ENCODE assay signal across 26 mouse cellular contexts in genomic region chr8:46411877-46412625, GRCm38 (mm10). TPM values are rescaled to one million over a fixed set of nuclear protein-coding genes. Genes with fewer than 3 reads are reported as not detected.
A peak's percentile ranks its signal among the peaks of the same experiment; 100 is the strongest.
DNase-seq lines count a peak whose midpoint lies in the region; ATAC-seq and TF ChIP-seq lines count a peak whose summit lies in the region.
"Had no signal": no experiment of that assay in that cellular context is flagged by ENCODE, and none has a peak within 500 bp of the region (broad histone marks: within the 10 kb centered on the region; RNA-seq: fewer than 3 reads in every experiment).

No protein-coding gene starts in this region.

- peaks cover 2% of the 10 kb centered on the region; the same call in 1 of the 2 replicates for H3K36me3 ChIP-seq in heart, adult 2 months (ENCODE audit: control insufficient read depth, insufficient read depth, low read length)
- H3K36me3 ChIP-seq in liver, postnatal 0 days (replicated peaks; ENCODE audit: insufficient read depth, low read length), result no peaks in the 10 kb centered on the region
- H3K36me3 ChIP-seq in liver, embryonic 12.5 days, result no peaks in the 10 kb centered on the region
- H3K36me3 ChIP-seq: embryonic facial prominence, embryonic 12.5 days; embryonic facial prominence, embryonic 15.5 days had no signal

- peak overlapping the region; percentile 85 for H3K27ac ChIP-seq in heart, adult 2 months
- no peak overlapping the region for H3K27ac ChIP-seq in liver, postnatal 0 days (ENCODE audit: low read depth)
- no peak overlapping the region for H3K27ac ChIP-seq in liver, embryonic 12.5 days
- H3K27ac ChIP-seq: embryonic facial prominence, embryonic 12.5 days; embryonic facial prominence, embryonic 15.5 days; hindbrain, embryonic 14.5 days; hindbrain, postnatal 0 days had no signal

- H3K27me3 ChIP-seq in heart, adult 2 months (ENCODE audit: control insufficient read depth, insufficient read depth, low read length), result no peaks in the 10 kb centered on the region
- no peaks in the 10 kb centered on the region for H3K27me3 ChIP-seq in liver, postnatal 0 days (ENCODE audit: insufficient read depth, low read length)
- H3K27me3 ChIP-seq in liver, embryonic 12.5 days (replicated peaks), result no peaks in the 10 kb centered on the region
- H3K27me3 ChIP-seq: embryonic facial prominence, embryonic 12.5 days; embryonic facial prominence, embryonic 15.5 days had no signal

- H3K9me3 ChIP-seq in liver, postnatal 0 days (ENCODE audit: low read length), result no peaks in the 10 kb centered on the region
- 0 out of 2 replicates have a peak, but pooled peaks cover 4% of the 10 kb centered on the region for H3K9me3 ChIP-seq in liver, embryonic 12.5 days (replicated peaks)
- H3K9me3 ChIP-seq: embryonic facial prominence, embryonic 12.5 days; embryonic facial prominence, embryonic 15.5 days had no signal

- TF ChIP-seq POLR2A in heart, adult 2 months (IDR thresholded peaks at IDR 0.05; ENCODE audit: insufficient read depth, low read depth, low read length), result no peak

- TF ChIP-seq CTCF in heart, adult 2 months (IDR thresholded peaks at IDR 0.05), result no peak
- no peak for TF ChIP-seq CTCF in liver, postnatal 0 days (IDR thresholded peaks at IDR 0.05; ENCODE audit: low read depth)

- DNase-seq in heart, adult 2 months, result no peak
- no peak for DNase-seq in heart, postnatal 4 days
- no peak for DNase-seq in liver, postnatal 0 days
- DNase-seq in MEL-GATA-1-ER (ENCODE audit: extremely low read depth, low read depth) (peak; percentile 70), adipocyte (ENCODE audit: low spot score) (no peak)
- DNase-seq in embryo, embryonic 10.5 days (ENCODE audit: low spot score), result no peak
- DNase-seq: adrenal gland, adult 8-10 months; adrenal gland, postnatal 25 days; cerebellum, adult 18-20 months; cerebellum, adult 9-10 months; cerebellum, postnatal 14 days; forebrain, postnatal 0 days; gastrocnemius, postnatal 10 days; gastrocnemius, postnatal 36 days; heart, postnatal 36 days; kidney, adult 11 months; kidney, adult 8-10 months had no signal

- H3K9ac ChIP-seq in heart, adult 2 months (ENCODE audit: low read depth, low read length), result no peak overlapping the region
- no peak overlapping the region for H3K9ac ChIP-seq in liver, postnatal 0 days (replicated peaks)
- H3K9ac ChIP-seq in liver, embryonic 12.5 days, result no peak overlapping the region
- H3K9ac ChIP-seq: embryonic facial prominence, embryonic 12.5 days; embryonic facial prominence, embryonic 15.5 days; forebrain, postnatal 0 days; hindbrain, embryonic 14.5 days had no signal

- WGBS in heart, adult 2 months, result 58% methylated on average over 11 of the region's 11 CpGs
- WGBS in liver, postnatal 0 days (ENCODE audit: insufficient replicate concordance), result 75% methylated on average over 11 of the region's 11 CpGs
- 69% methylated on average over 11 of the region's 11 CpGs for WGBS in liver, embryonic 12.5 days (ENCODE audit: insufficient replicate concordance)

- TF ChIP-seq EP300 in heart, adult 2 months (IDR thresholded peaks at IDR 0.05; ENCODE audit: insufficient read depth, low read depth, low read length), result no peak
- TF ChIP-seq EP300 in liver, postnatal 0 days (IDR thresholded peaks at IDR 0.05; ENCODE audit: low read depth), result 0 out of 2 replicates have a peak, but pooled peaks have one; percentile 21

- no peaks in the 10 kb centered on the region for H3K79me2 ChIP-seq in heart, adult 2 months (replicated peaks; ENCODE audit: control insufficient read depth, insufficient read depth, low read length)

- H3K4me3 ChIP-seq in heart, adult 2 months, result no peak overlapping the region
- no peak overlapping the region for H3K4me3 ChIP-seq in liver, postnatal 0 days (ENCODE audit: low read depth, low read length)
- no peak overlapping the region for H3K4me3 ChIP-seq in liver, embryonic 12.5 days
- H3K4me3 ChIP-seq: embryonic facial prominence, embryonic 12.5 days; embryonic facial prominence, embryonic 15.5 days had no signal

- ATAC-seq in liver, postnatal 0 days, result no peak
- no peak for ATAC-seq in liver, embryonic 12.5 days
- ATAC-seq: CD4-positive, CD25-positive, alpha-beta regulatory T cell, adult 4 months; forebrain, embryonic 14.5 days; forebrain, postnatal 0 days; hindbrain, postnatal 0 days; inflammation-experienced regulatory T-cells, adult 6 months had no signal

- peaks cover 7% of the 10 kb centered on the region; the same call in 1 of the 2 replicates for H3K4me1 ChIP-seq in heart, adult 2 months (ENCODE audit: control insufficient read depth, insufficient read depth, low read length)
- H3K4me1 ChIP-seq in liver, postnatal 0 days (ENCODE audit: insufficient read depth), result peaks cover 6% of the 10 kb centered on the region; the same call in 1 of the 2 replicates
- H3K4me1 ChIP-seq in liver, embryonic 12.5 days, result no peaks in the 10 kb centered on the region
- H3K4me1 ChIP-seq: embryonic facial prominence, embryonic 12.5 days; embryonic facial prominence, embryonic 15.5 days had no signal

- intact Hi-C loops in heart, adult 2 months (cut with DNase I), result loop anchor here (5.0 kb wide), 3 partner anchors 60 to 135 kb away; partner anchors contain the start of gene Acsl1

- H3K4me2 ChIP-seq in liver, postnatal 0 days (ENCODE audit: low read depth, low read length), result no peak overlapping the region
- no peak overlapping the region for H3K4me2 ChIP-seq in liver, embryonic 12.5 days
- H3K4me2 ChIP-seq: embryonic facial prominence, embryonic 12.5 days; embryonic facial prominence, embryonic 15.5 days; heart, embryonic 11.5 days; hindbrain, embryonic 14.5 days had no signal

RNA-seq across cellular contexts. Expression of gene Acsl1, which starts 58.8 kb away (rescaled TPM):
- total RNA-seq in heart, adult 2 months (2021), result 100 to 1,000 TPM; 774 to 911 TPM
- 330 and 577 TPM in 2 replicates for polyA plus RNA-seq in heart, adult 2 months (2012; rRNA removed)
- 100 to 1,000 TPM; 639 to 652 TPM for total RNA-seq in heart, postnatal 4 days (2021)
- 428 and 466 TPM in 2 replicates for polyA plus RNA-seq in liver, postnatal 0 days (2015; fragmentation: Nextera tagmentation; extraction: Ambion mirVana)
- 42.5 and 44.1 TPM in 2 replicates for polyA plus RNA-seq in liver, embryonic 12.5 days (2016; fragmentation: Nextera tagmentation; extraction: Ambion mirVana)
